In genomic region chr16:90123091-90123490, GRCm38 (mm10) we compare ENCODE assay signal across 24 mouse cellular contexts. TPM values are rescaled to one million over a fixed set of nuclear protein-coding genes. Genes with fewer than 3 reads are reported as not detected.
DNase-seq lines count a peak whose midpoint lies in the region; ATAC-seq lines count a peak whose summit lies in the region.
"Had no signal": no experiment of that assay in that cellular context is flagged by ENCODE, and none has a peak within 500 bp of the region (broad histone marks: within the 10 kb centered on the region; RNA-seq: fewer than 3 reads in every experiment).

No protein-coding gene starts in this region.

- peaks cover 58% of the 10 kb centered on the region for H3K4me1 ChIP-seq in heart, embryonic 12.5 days (replicated peaks)
- H3K4me1 ChIP-seq in midbrain, embryonic 13.5 days (replicated peaks), result no peaks in the 10 kb centered on the region; the same call in 1 of the 2 replicates
- peaks cover under 1% of the 10 kb centered on the region; the same call in 1 of the 2 replicates for H3K4me1 ChIP-seq in midbrain, embryonic 10.5 days
- H3K4me1 ChIP-seq: midbrain, embryonic 12.5 days had no signal

- H3K9me3 ChIP-seq in heart, embryonic 12.5 days (replicated peaks), result peaks cover 4% of the 10 kb centered on the region; the same call in 1 of the 2 replicates
- peaks cover 2% of the 10 kb centered on the region; the same call in 1 of the 2 replicates for H3K9me3 ChIP-seq in midbrain, embryonic 13.5 days
- peaks cover 21% of the 10 kb centered on the region for H3K9me3 ChIP-seq in midbrain, embryonic 10.5 days (replicated peaks)
- H3K9me3 ChIP-seq: heart, embryonic 13.5 days; intestine, embryonic 15.5 days had no signal

- H3K4me2 ChIP-seq in heart, embryonic 12.5 days, result no peak overlapping the region
- H3K4me2 ChIP-seq in midbrain, embryonic 13.5 days (replicated peaks), result no peak overlapping the region
- H3K4me2 ChIP-seq: embryonic facial prominence, embryonic 13.5 days; forebrain, embryonic 13.5 days; heart, embryonic 13.5 days; intestine, embryonic 15.5 days; liver, embryonic 11.5 days; midbrain, embryonic 12.5 days had no signal

- H3K36me3 ChIP-seq in heart, embryonic 12.5 days, result no peaks in the 10 kb centered on the region
- H3K36me3 ChIP-seq in midbrain, embryonic 13.5 days, result 0 out of 2 replicates have a peak, but pooled peaks cover 6% of the 10 kb centered on the region
- H3K36me3 ChIP-seq in midbrain, embryonic 10.5 days, result peaks cover 19% of the 10 kb centered on the region
- H3K36me3 ChIP-seq: midbrain, embryonic 12.5 days had no signal

- peak overlapping the region; percentile 16; the same call in 1 of the 2 replicates for H3K9ac ChIP-seq in heart, embryonic 12.5 days
- H3K9ac ChIP-seq in midbrain, embryonic 13.5 days (replicated peaks), result no peak overlapping the region
- H3K9ac ChIP-seq: embryonic facial prominence, embryonic 13.5 days; forebrain, embryonic 13.5 days; heart, embryonic 13.5 days; intestine, embryonic 15.5 days; liver, postnatal 0 days; midbrain, embryonic 12.5 days had no signal

- ATAC-seq in cerebellum, adult (ENCODE audit: insufficient number of reproducible peaks, low FRiP score, low TSS enrichment), result no peak
- ATAC-seq in heart, embryonic 12.5 days (ENCODE audit: insufficient number of reproducible peaks, low FRiP score), result no peak
- peak; percentile 35; the same call in 1 of the 2 replicates for ATAC-seq in midbrain, embryonic 13.5 days
- ATAC-seq: CD4-positive, CD25-positive, alpha-beta regulatory T cell, adult 4 months; forebrain, embryonic 13.5 days; hindbrain, embryonic 16.5 days; intestine, embryonic 15.5 days had no signal

- no peak overlapping the region for H3K4me3 ChIP-seq in heart, embryonic 12.5 days
- no peak overlapping the region for H3K4me3 ChIP-seq in midbrain, embryonic 13.5 days (replicated peaks)
- H3K4me3 ChIP-seq in midbrain, embryonic 10.5 days, result no peak overlapping the region
- H3K4me3 ChIP-seq: embryonic facial prominence, embryonic 13.5 days; erythroblast, embryonic 14.5 days; forebrain, embryonic 13.5 days; heart, embryonic 13.5 days; hindbrain, embryonic 10.5 days; intestine, embryonic 15.5 days; midbrain, embryonic 12.5 days had no signal

- no peak overlapping the region for H3K27ac ChIP-seq in heart, embryonic 12.5 days (ENCODE audit: poor library complexity, severe bottlenecking)
- H3K27ac ChIP-seq in midbrain, embryonic 13.5 days, result no peak overlapping the region
- no peak overlapping the region for H3K27ac ChIP-seq in midbrain, embryonic 10.5 days (replicated peaks)
- H3K27ac ChIP-seq: forebrain, embryonic 13.5 days; hindbrain, embryonic 10.5 days; intestine, embryonic 15.5 days; midbrain, embryonic 12.5 days had no signal

- 80% methylated on average over 6 of the region's 6 CpGs for WGBS in heart, embryonic 12.5 days
- 86% methylated on average over 6 of the region's 6 CpGs for WGBS in midbrain, embryonic 13.5 days
- WGBS in midbrain, embryonic 10.5 days, result 90% methylated on average over 6 of the region's 6 CpGs

- no peaks in the 10 kb centered on the region for H3K27me3 ChIP-seq in heart, embryonic 12.5 days (replicated peaks)
- no peaks in the 10 kb centered on the region for H3K27me3 ChIP-seq in midbrain, embryonic 13.5 days
- H3K27me3 ChIP-seq in midbrain, embryonic 10.5 days (ENCODE audit: low read depth, poor library complexity, severe bottlenecking), result peaks cover 54% of the 10 kb centered on the region
- H3K27me3 ChIP-seq: embryonic facial prominence, embryonic 13.5 days; forebrain, embryonic 13.5 days; heart, embryonic 13.5 days; intestine, embryonic 15.5 days had no signal

- peak; percentile 37 to 45 for DNase-seq in cerebellum, postnatal 14 days
- no peak for DNase-seq in heart, adult 18-20 months
- no peak for DNase-seq in midbrain, embryonic 10.5 days (ENCODE audit: low spot score)
- peak; percentile 31 for DNase-seq in testis, postnatal 14 days (ENCODE audit: low spot score)
- DNase-seq in thymus, adult 18-20 months, result no peak
- DNase-seq: adrenal gland, postnatal 25 days; gastrocnemius, postnatal 10 days; kidney, postnatal 25 days; lung, postnatal 14 days; right cerebral cortex, postnatal 14 days had no signal

RNA-seq across cellular contexts. Expression of gene Tiam1, which starts 20.5 kb away (rescaled TPM):
- 15.4 and 16.9 TPM in 2 replicates for polyA plus RNA-seq in heart, embryonic 12.5 days (2016; fragmentation: Nextera tagmentation; extraction: Ambion mirVana)
- 1 to 10 TPM; 8.1 to 8.5 TPM for total RNA-seq in heart, adult 18-20 months (2021)
- 26.5 and 30.4 TPM in 2 replicates for polyA plus RNA-seq in midbrain, embryonic 13.5 days (2015; fragmentation: Nextera tagmentation; extraction: Ambion mirVana)
- polyA plus RNA-seq in midbrain, embryonic 10.5 days (2016; fragmentation: Nextera tagmentation; extraction: Ambion mirVana), result 13.8 and 13.9 TPM in 2 replicates

Comparison
In these comparisons a context has a peak if more than half of its experiments do, and no peak if none do; other contexts are left out.
1. DNase-seq: peak in cerebellum, postnatal 14 days (2 of 2) and testis, postnatal 14 days (single experiment); none in heart, adult 18-20 months (0 of 2), midbrain, embryonic 10.5 days (single experiment) and thymus, adult 18-20 months (0 of 2).